Mouse (Mus musculus) neural tube, embryonic 15.5 days (tissue): Measurements from ENCODE around the gene Nmi. TPM values are rescaled to one million over a fixed set of nuclear protein-coding genes. Genes with fewer than 3 reads are reported as not detected.
A peak's percentile ranks its signal among the peaks of the same experiment; 100 is the strongest.
"Not testable (repeated sequence)": the region's sequence is repeated elsewhere in the genome, so short reads cannot be mapped to it uniquely, and the experiment has no call there.

Experiments used
- ATAC-seq: fragments of 200-750 bp; cut with Nextera tagmentation; 2 replicates; pipeline ENCODE4 v1.8.0; 2017; ENCODE audit warnings: mild to moderate bottlenecking, moderate TSS enrichment, moderate library complexity; ENCODE audit not compliant: low FRiP score
- H3K27ac ChIP-seq: fragments of 300-500 bp; sonication (generic); replicated peaks from 2 replicates; pipeline ENCODE4 v1.5.1; 2015; ENCODE audit warnings: mild to moderate bottlenecking, inconsistent platforms
- H3K27me3 ChIP-seq: fragments of 300-500 bp; sonication (generic); replicated peaks from 2 replicates; pipeline ENCODE4 v1.6.1; 2015; ENCODE audit warnings: inconsistent platforms
- H3K36me3 ChIP-seq: fragments of 300-500 bp; sonication (generic); 2 replicates; pipeline ENCODE4 v1.6.1; 2015; ENCODE audit warnings: inconsistent platforms
- H3K4me1 ChIP-seq: fragments of 300-500 bp; sonication (generic); 2 replicates; pipeline ENCODE4 v1.6.1; 2015; ENCODE audit warnings: inconsistent platforms
- H3K4me2 ChIP-seq: fragments of 300-500 bp; sonication (generic); 2 replicates; pipeline ENCODE4 v1.6.1; 2015; ENCODE audit warnings: inconsistent platforms, mild to moderate bottlenecking, moderate library complexity
- H3K4me3 ChIP-seq: fragments of 300-500 bp; sonication (generic); replicated peaks from 2 replicates; pipeline ENCODE4 v1.5.1; 2015; ENCODE audit warnings: mild to moderate bottlenecking, inconsistent platforms
- H3K9ac ChIP-seq: fragments of 300-500 bp; sonication (generic); replicated peaks from 2 replicates; pipeline ENCODE4 v1.6.1; 2015; ENCODE audit warnings: mild to moderate bottlenecking, inconsistent platforms
- H3K9me3 ChIP-seq: fragments of 300-500 bp; sonication (generic); replicated peaks from 2 replicates; pipeline ENCODE4 v1.6.1; 2016; ENCODE audit warnings: inconsistent platforms
- WGBS: fragments of 180-500 bp; shearing (Covaris S2); methylation state at CpG from one replicate; pipeline ENCODE4 v1.1.7; 2015; ENCODE audit warnings: mixed read lengths; 5-methylcytosine and 5-hydroxymethylcytosine counted together
- polyA plus RNA-seq: library from polyadenylated mRNA; unstranded; fragments of >200 nt; fragmentation: Nextera tagmentation; extraction: Ambion mirVana; gene quantifications from 2 replicates; pipeline ENCODE4 v1.2.1, GENCODE M21; 2015

Gene Nmi
- 4.3 and 14.8 TPM in 2 replicates for polyA plus RNA-seq

- Histone ChIP-seq H3K4me3 (peak within 1 kb of the TSS; percentile 50), H3K9ac (peak within 1 kb of the TSS; percentile 43), H3K27me3 (no peaks in the 10 kb centered on the region), H3K9me3 (no peaks in the 10 kb centered on the region), H3K4me2 (peak within 1 kb of the TSS; percentile 87), H3K4me1 (peaks cover 5% of the 10 kb centered on the region; the same call in 1 of the 2 replicates), H3K27ac (peak within 1 kb of the TSS; percentile 66), H3K36me3 (no peaks in the 10 kb centered on the region)
- 77% methylated on average over 9 of the region's 9 CpGs for WGBS
- no peak for ATAC-seq
Observed at GRCm38 (mm10) chr2:51973410-51973968, at the start of gene Nmi. Nmi (minus strand) TSS chr2:51973494.

GRCm38 (mm10) chr2:52016361-52016760, 43.1 kb upstream of the Nmi start:
- H3K36me3 ChIP-seq: no peaks in the 10 kb centered on the region
- H3K4me2 ChIP-seq: peak overlapping the region; percentile 30
- no peak overlapping the region for H3K4me3 ChIP-seq
- no peaks in the 10 kb centered on the region for H3K9me3 ChIP-seq
- ATAC-seq: peak; percentile 55; the same call in 1 of the 2 replicates
- peaks cover 7% of the 10 kb centered on the region; the same call in 1 of the 2 replicates for H3K4me1 ChIP-seq
- H3K27me3 ChIP-seq: no peaks in the 10 kb centered on the region
- H3K9ac ChIP-seq: no peak overlapping the region
- 24% methylated on average over 7 of the region's 7 CpGs for WGBS
- H3K27ac ChIP-seq: no peak overlapping the region

- 81% methylated on average over 9 of the region's 9 CpGs for WGBS
- Histone ChIP-seq H3K4me1 (peaks cover 7% of the 10 kb centered on the region; the same call in 1 of the 2 replicates), H3K4me3 (no peak overlapping the region), H3K27me3 (no peaks in the 10 kb centered on the region), H3K4me2 (no peak overlapping the region), H3K27ac (no peak overlapping the region), H3K36me3 (no peaks in the 10 kb centered on the region), H3K9me3 (no peaks in the 10 kb centered on the region), H3K9ac (no peak overlapping the region)
- no peak for ATAC-seq
Observed at GRCm38 (mm10) chr2:52013306-52013820, 40.1 kb upstream of the Nmi start.

GRCm38 (mm10) chr2:52011820-52012219, 38.5 kb upstream of the Nmi start:
- H3K4me2 ChIP-seq, H3K4me1 ChIP-seq, H3K27ac ChIP-seq, H3K9me3 ChIP-seq, H3K9ac ChIP-seq, H3K27me3 ChIP-seq, ATAC-seq, H3K4me3 ChIP-seq, H3K36me3 ChIP-seq: not testable (repeated sequence)
- 88% methylated on average over 3 of the region's 3 CpGs for WGBS

- Histone ChIP-seq H3K4me2 (no peak overlapping the region), H3K27me3 (no peaks in the 10 kb centered on the region), H3K4me3 (no peak overlapping the region), H3K36me3 (no peaks in the 10 kb centered on the region), H3K9ac (no peak overlapping the region), H3K9me3 (no peaks in the 10 kb centered on the region), H3K4me1 (no peaks in the 10 kb centered on the region), H3K27ac (no peak overlapping the region)
- no peak for ATAC-seq
- 72% methylated on average over 3 of the region's 3 CpGs for WGBS
Observed at GRCm38 (mm10) chr2:52006380-52006779, 33.1 kb upstream of the Nmi start.

- H3K9ac ChIP-seq, H3K9me3 ChIP-seq, H3K4me2 ChIP-seq, ATAC-seq, H3K4me1 ChIP-seq, H3K27ac ChIP-seq, H3K4me3 ChIP-seq, H3K27me3 ChIP-seq, H3K36me3 ChIP-seq: not testable (repeated sequence)
- WGBS: 92% methylated on average over 10 of the region's 10 CpGs
Observed at GRCm38 (mm10) chr2:52002299-52002698, 29.0 kb upstream of the Nmi start.

- Histone ChIP-seq H3K27me3 (no peaks in the 10 kb centered on the region), H3K4me3 (no peak overlapping the region), H3K4me1 (no peaks in the 10 kb centered on the region), H3K36me3 (no peaks in the 10 kb centered on the region), H3K9me3 (no peaks in the 10 kb centered on the region), H3K9ac (no peak overlapping the region), H3K27ac (no peak overlapping the region), H3K4me2 (no peak overlapping the region)
- no peak for ATAC-seq
- 92% methylated on average over 8 of the region's 8 CpGs for WGBS
Observed at GRCm38 (mm10) chr2:52001521-52001920, 28.2 kb upstream of the Nmi start.

GRCm38 (mm10) chr2:51999996-52000395, 26.7 kb upstream of the Nmi start:
- Histone ChIP-seq H3K4me3 (no peak overlapping the region), H3K27me3 (no peaks in the 10 kb centered on the region), H3K36me3 (no peaks in the 10 kb centered on the region), H3K27ac (no peak overlapping the region), H3K9ac (no peak overlapping the region), H3K9me3 (no peaks in the 10 kb centered on the region), H3K4me2 (no peak overlapping the region), H3K4me1 (no peaks in the 10 kb centered on the region)
- 64% methylated on average over 7 of the region's 7 CpGs for WGBS
- ATAC-seq: no peak

GRCm38 (mm10) chr2:51991447-51991846, 18.2 kb upstream of the Nmi start:
- Histone ChIP-seq H3K36me3 (no peaks in the 10 kb centered on the region), H3K9me3 (no peaks in the 10 kb centered on the region), H3K4me1 (no peaks in the 10 kb centered on the region), H3K9ac (no peak overlapping the region), H3K4me3 (no peak overlapping the region), H3K27ac (no peak overlapping the region), H3K4me2 (no peak overlapping the region), H3K27me3 (no peaks in the 10 kb centered on the region)
- 93% methylated on average over 6 of the region's 6 CpGs for WGBS
- no peak for ATAC-seq

- Histone ChIP-seq H3K9ac (no peak overlapping the region), H3K36me3 (no peaks in the 10 kb centered on the region), H3K27ac (no peak overlapping the region), H3K4me3 (no peak overlapping the region), H3K4me1 (no peaks in the 10 kb centered on the region), H3K4me2 (no peak overlapping the region), H3K27me3 (no peaks in the 10 kb centered on the region), H3K9me3 (no peaks in the 10 kb centered on the region)
- ATAC-seq: no peak
- WGBS: 79% methylated on average over 2 of the region's 2 CpGs
Observed at GRCm38 (mm10) chr2:51989559-51989958, 16.3 kb upstream of the Nmi start.

GRCm38 (mm10) chr2:51986695-51987094, 13.4 kb upstream of the Nmi start:
- ATAC-seq: no peak

GRCm38 (mm10) chr2:51986157-51986556, 12.9 kb upstream of the Nmi start:
- Histone ChIP-seq H3K4me3 (no peak overlapping the region), H3K36me3 (no peaks in the 10 kb centered on the region), H3K27ac (no peak overlapping the region), H3K4me1 (peaks cover 5% of the 10 kb centered on the region), H3K4me2 (no peak overlapping the region), H3K9me3 (no peaks in the 10 kb centered on the region), H3K9ac (no peak overlapping the region), H3K27me3 (no peaks in the 10 kb centered on the region)
- WGBS: 71% methylated on average over 9 of the region's 9 CpGs
- no peak for ATAC-seq

More at GRCm38 (mm10) chr2:51986695-51987094, 13.4 kb upstream of the Nmi start:
- no peak overlapping the region for H3K27ac ChIP-seq
- H3K4me1 ChIP-seq: peaks cover 1% of the 10 kb centered on the region
- no peak overlapping the region for H3K4me3 ChIP-seq
- H3K9me3 ChIP-seq: no peaks in the 10 kb centered on the region
- H3K4me2 ChIP-seq: no peak overlapping the region
- H3K27me3 ChIP-seq: no peaks in the 10 kb centered on the region
- H3K9ac ChIP-seq: no peak overlapping the region
- H3K36me3 ChIP-seq: no peaks in the 10 kb centered on the region
- WGBS: 91% methylated on average over 5 of the region's 5 CpGs
